In the genomic region with DNA sequence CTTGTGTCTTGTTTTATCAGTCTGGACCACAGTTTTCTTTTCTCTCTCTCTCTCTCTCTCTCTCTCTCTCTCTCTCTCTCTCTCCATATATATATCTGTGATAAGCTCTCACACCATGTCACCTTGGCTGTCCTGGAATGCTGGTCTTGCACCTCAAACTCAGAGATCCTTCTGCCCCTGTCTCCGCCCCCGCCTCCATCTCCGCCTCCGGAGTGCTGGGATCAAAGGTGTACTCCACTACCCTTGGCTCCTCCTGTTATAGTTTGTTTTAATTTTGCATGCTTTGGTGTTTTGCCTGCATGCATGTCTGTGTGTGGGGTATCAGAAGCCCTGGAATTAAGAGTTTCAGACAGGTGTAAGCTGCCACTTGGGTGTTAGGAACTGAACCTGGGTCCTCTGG, we compare ENCODE assay signal across 31 mouse cellular contexts.
"Had no signal": no experiment of that assay in that cellular context is flagged by ENCODE, and none has a peak within 500 bp of the region (broad histone marks: within the 10 kb centered on the region; RNA-seq: fewer than 3 reads in every experiment).

No protein-coding gene starts in this region.

- H3K27me3 ChIP-seq: heart, embryonic 12.5 days; heart, embryonic 13.5 days; heart, embryonic 15.5 days; hindbrain, embryonic 12.5 days; hindbrain, embryonic 13.5 days; hindbrain, embryonic 15.5 days; intestine, embryonic 15.5 days had no signal

- H3K27ac ChIP-seq: heart, adult 2 months; heart, embryonic 10.5 days; heart, embryonic 13.5 days; heart, embryonic 15.5 days; hindbrain, embryonic 10.5 days; hindbrain, embryonic 12.5 days; hindbrain, embryonic 13.5 days; hindbrain, embryonic 14.5 days; hindbrain, embryonic 15.5 days; hindbrain, postnatal 0 days; intestine, embryonic 15.5 days; kidney, postnatal 0 days; layer of hippocampus, adult 2 months; left cerebral cortex, adult 2 months had no signal

- H3K9ac ChIP-seq: heart, embryonic 12.5 days; heart, embryonic 13.5 days; heart, embryonic 15.5 days; hindbrain, embryonic 12.5 days; hindbrain, embryonic 13.5 days; hindbrain, embryonic 14.5 days; hindbrain, embryonic 15.5 days; intestine, embryonic 15.5 days had no signal

- H3K4me3 ChIP-seq: heart, adult 2 months; heart, embryonic 10.5 days; heart, embryonic 12.5 days; heart, embryonic 13.5 days; heart, embryonic 15.5 days; hindbrain, embryonic 10.5 days; hindbrain, embryonic 12.5 days; hindbrain, embryonic 13.5 days; hindbrain, embryonic 15.5 days; intestine, embryonic 15.5 days; layer of hippocampus, adult 2 months; left cerebral cortex, adult 2 months had no signal

- H3K4me2 ChIP-seq: heart, embryonic 11.5 days; heart, embryonic 12.5 days; heart, embryonic 13.5 days; heart, embryonic 15.5 days; hindbrain, embryonic 12.5 days; hindbrain, embryonic 13.5 days; hindbrain, embryonic 14.5 days; hindbrain, embryonic 15.5 days; intestine, embryonic 15.5 days had no signal

- H3K9me3 ChIP-seq: heart, embryonic 10.5 days; heart, embryonic 12.5 days; heart, embryonic 13.5 days; heart, embryonic 15.5 days; hindbrain, embryonic 10.5 days; hindbrain, embryonic 12.5 days; hindbrain, embryonic 13.5 days; hindbrain, embryonic 15.5 days; intestine, embryonic 15.5 days had no signal

- DNase-seq: heart, adult 18-20 months; heart, adult 2 months; heart, postnatal 10 days; heart, postnatal 14 days; heart, postnatal 36 days; heart, postnatal 4 days; kidney, adult 11 months; kidney, adult 18-20 months; kidney, adult 9 months; kidney, postnatal 4 days; layer of hippocampus, adult 9-11 months; layer of hippocampus, postnatal 36 days had no signal

- H3K4me1 ChIP-seq: hindbrain, embryonic 15.5 days; intestine, embryonic 15.5 days had no signal

- ATAC-seq: hindbrain, embryonic 16.5 days; hindbrain, postnatal 0 days; inflammation-experienced regulatory T-cells, adult 6 months; intestine, embryonic 15.5 days; intestine, embryonic 16.5 days; intestine, postnatal 0 days had no signal
